Mouse (Mus musculus) liver, embryonic 15.5 days (tissue): ENCODE results near the gene Grid2. TPM values are rescaled to one million over a fixed set of nuclear protein-coding genes. Genes with fewer than 3 reads are reported as not detected.

ENCODE experiments used
- ATAC-seq: fragments of 200-750 bp; cut with Nextera tagmentation; 2 replicates; pipeline ENCODE4 v1.8.0; 2017; ENCODE audit warnings: moderate number of reproducible peaks, mild to moderate bottlenecking, moderate library complexity; ENCODE audit not compliant: insufficient read depth
- H3K27ac ChIP-seq: fragments of 300-500 bp; sonication (generic); replicated peaks from 2 replicates; pipeline ENCODE4 v1.5.1; 2015; ENCODE audit warnings: mild to moderate bottlenecking, inconsistent platforms
- H3K27me3 ChIP-seq: fragments of 300-500 bp; sonication (generic); 2 replicates; pipeline ENCODE4 v1.6.1; 2015; ENCODE audit warnings: mild to moderate bottlenecking, inconsistent platforms
- H3K36me3 ChIP-seq: fragments of 300-500 bp; sonication (generic); replicated peaks from 2 replicates; pipeline ENCODE4 v1.6.1; 2015; ENCODE audit warnings: moderate library complexity, mild to moderate bottlenecking, inconsistent platforms
- H3K4me1 ChIP-seq: fragments of 300-500 bp; sonication (generic); replicated peaks from 2 replicates; pipeline ENCODE4 v1.6.1; 2015; ENCODE audit warnings: inconsistent platforms
- H3K4me2 ChIP-seq: fragments of 300-500 bp; sonication (generic); 2 replicates; pipeline ENCODE4 v1.6.1; 2015; ENCODE audit warnings: moderate library complexity, mild to moderate bottlenecking, inconsistent platforms
- H3K4me3 ChIP-seq: fragments of 300-500 bp; sonication (generic); replicated peaks from 2 replicates; pipeline ENCODE4 v1.5.1; 2015; ENCODE audit warnings: mild to moderate bottlenecking, inconsistent platforms
- H3K9ac ChIP-seq: fragments of 300-500 bp; sonication (generic); 2 replicates; pipeline ENCODE4 v1.6.1; 2015; ENCODE audit warnings: moderate library complexity, mild to moderate bottlenecking, inconsistent platforms
- H3K9me3 ChIP-seq: fragments of 300-500 bp; sonication (generic); replicated peaks from 2 replicates; pipeline ENCODE4 v1.6.1; 2016; ENCODE audit warnings: inconsistent platforms
- WGBS: fragments of 180-500 bp; shearing (Covaris S2); methylation state at CpG from one replicate; pipeline ENCODE4 v1.1.7; 2015; ENCODE audit warnings: mixed read lengths; ENCODE audit not compliant: insufficient replicate concordance; 5-methylcytosine and 5-hydroxymethylcytosine counted together
- polyA plus RNA-seq: library from polyadenylated mRNA; unstranded; fragments of >200 nt; fragmentation: Nextera tagmentation; extraction: Ambion mirVana; gene quantifications from 2 replicates; pipeline ENCODE4 v1.2.1, GENCODE M21; 2015

Gene Grid2
- polyA plus RNA-seq, 1 experiment from 2014 or later: not detected

DNA sequence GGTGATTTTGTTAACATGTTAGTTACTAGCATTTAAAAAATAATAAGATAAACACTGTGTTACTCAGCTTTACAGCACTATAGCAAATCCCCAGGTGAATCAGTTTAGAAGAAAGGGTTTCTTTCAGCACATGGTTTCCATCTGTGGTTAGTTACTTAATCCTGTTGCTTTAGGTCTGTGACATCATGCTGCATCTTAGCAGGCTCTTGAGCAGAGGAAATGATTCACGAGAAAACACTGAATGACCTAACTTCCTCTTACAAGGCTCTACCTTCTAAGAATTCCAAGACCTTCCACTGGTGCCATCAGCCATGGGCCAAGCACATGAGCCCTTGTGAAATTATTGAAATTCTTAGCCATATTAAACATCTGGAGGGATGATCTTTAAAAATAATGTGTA lies 1248.7 kb downstream of the Grid2 start:
- no peak overlapping the region for H3K9ac ChIP-seq
- H3K27ac ChIP-seq: no peak overlapping the region
- H3K4me2 ChIP-seq: no peak overlapping the region
- 17% methylated on average over 1 of the region's 1 CpGs for WGBS
- H3K27me3 ChIP-seq: no peaks in the 10 kb centered on the region
- H3K9me3 ChIP-seq: no peaks in the 10 kb centered on the region
- H3K4me3 ChIP-seq: no peak overlapping the region
- no peak for ATAC-seq
- no peaks in the 10 kb centered on the region for H3K36me3 ChIP-seq
- no peaks in the 10 kb centered on the region for H3K4me1 ChIP-seq

GRCm38 (mm10) chr6:64542168-64542567 lies 1286.5 kb downstream of the Grid2 start:
- Histone ChIP-seq H3K4me1 (no peaks in the 10 kb centered on the region), H3K36me3 (no peaks in the 10 kb centered on the region), H3K9ac (no peak overlapping the region), H3K27me3 (no peaks in the 10 kb centered on the region), H3K4me3 (no peak overlapping the region), H3K9me3 (no peaks in the 10 kb centered on the region), H3K4me2 (no peak overlapping the region), H3K27ac (no peak overlapping the region)
- 47% methylated on average over 3 of the region's 3 CpGs for WGBS
- no peak for ATAC-seq

- H3K9ac ChIP-seq: no peak overlapping the region
- ATAC-seq: no peak
- no peak overlapping the region for H3K4me3 ChIP-seq
- WGBS: 60% methylated on average over 3 of the region's 3 CpGs
- no peaks in the 10 kb centered on the region for H3K4me1 ChIP-seq
- no peak overlapping the region for H3K4me2 ChIP-seq
- H3K27ac ChIP-seq: no peak overlapping the region
- no peaks in the 10 kb centered on the region for H3K27me3 ChIP-seq
- H3K36me3 ChIP-seq: no peaks in the 10 kb centered on the region
- H3K9me3 ChIP-seq: no peaks in the 10 kb centered on the region
Observed at GRCm38 (mm10) chr6:64553645-64554044, 1298.0 kb downstream of the Grid2 start.

DNA sequence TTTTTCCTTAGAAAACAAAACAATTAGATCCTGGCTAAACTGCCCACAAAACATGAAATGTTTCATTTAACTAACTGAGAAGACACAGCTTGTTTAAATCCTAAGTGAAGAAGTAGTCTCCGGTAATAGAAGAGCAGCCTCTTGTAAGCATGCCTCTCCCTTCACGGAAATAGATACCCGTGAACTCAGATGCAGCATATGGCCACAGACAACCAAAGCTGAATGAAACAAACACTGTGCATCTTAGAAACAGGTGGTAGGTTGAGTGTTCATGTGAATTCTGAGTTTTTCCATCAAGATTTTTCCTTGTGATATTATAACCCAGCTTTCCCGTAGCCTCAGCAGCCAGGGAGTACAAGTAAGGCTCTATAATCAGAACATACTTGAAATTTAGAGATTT lies 1299.5 kb downstream of the Grid2 start:
- no peak for ATAC-seq

DNA sequence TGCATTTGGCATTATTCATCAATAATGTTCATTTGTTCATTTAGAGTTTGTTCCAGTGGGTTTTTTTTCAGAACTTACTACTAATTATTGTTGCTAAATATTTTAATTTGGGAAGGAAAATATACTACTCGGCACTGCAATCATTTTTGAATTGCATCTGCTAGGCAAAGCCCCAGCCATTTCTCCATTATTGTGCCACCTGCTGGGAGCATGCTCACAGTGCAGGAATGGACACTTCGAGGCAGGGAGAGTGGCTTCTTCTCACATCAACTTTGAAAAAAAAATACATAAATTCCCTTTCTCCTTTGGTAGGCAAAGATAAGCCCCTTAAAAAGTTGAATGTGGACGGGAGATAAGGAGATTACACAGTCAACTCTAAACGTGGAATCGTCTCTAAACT lies 1312.9 kb downstream of the Grid2 start:
- Histone ChIP-seq H3K27ac (no peak overlapping the region), H3K9ac (no peak overlapping the region), H3K27me3 (no peaks in the 10 kb centered on the region), H3K4me1 (no peaks in the 10 kb centered on the region), H3K4me3 (no peak overlapping the region), H3K36me3 (no peaks in the 10 kb centered on the region), H3K9me3 (no peaks in the 10 kb centered on the region), H3K4me2 (no peak overlapping the region)
- 21% methylated on average over 5 of the region's 5 CpGs for WGBS
- no peak for ATAC-seq

More for the DNA sequence above, 1299.5 kb downstream of the Grid2 start:
- no peaks in the 10 kb centered on the region for H3K36me3 ChIP-seq
- no peaks in the 10 kb centered on the region for H3K4me1 ChIP-seq
- WGBS: 68% methylated on average over 4 of the region's 4 CpGs
- H3K9me3 ChIP-seq: no peaks in the 10 kb centered on the region
- no peaks in the 10 kb centered on the region for H3K27me3 ChIP-seq
- no peak overlapping the region for H3K4me2 ChIP-seq
- H3K9ac ChIP-seq: no peak overlapping the region
- no peak overlapping the region for H3K27ac ChIP-seq
- no peak overlapping the region for H3K4me3 ChIP-seq

DNA sequence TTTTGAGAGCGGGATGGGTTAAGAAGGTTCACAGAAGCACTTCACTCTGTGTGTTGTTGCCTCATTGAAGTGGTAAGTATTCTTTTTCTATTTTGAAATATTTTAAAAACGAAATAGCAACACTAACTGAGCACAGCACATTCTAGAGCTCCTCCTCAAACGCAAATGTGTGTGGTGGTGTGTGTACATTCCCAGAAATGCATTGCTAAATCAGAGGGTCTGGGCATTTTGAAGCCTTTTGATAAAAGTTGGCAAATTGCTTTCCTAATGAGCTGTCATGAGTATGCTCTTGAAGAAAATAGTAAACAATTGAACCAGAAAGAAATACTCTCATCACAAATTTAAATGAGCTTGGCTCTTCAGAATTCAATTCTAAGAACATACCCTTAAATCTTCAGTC lies 1325.7 kb downstream of the Grid2 start:
- H3K9me3 ChIP-seq: no peaks in the 10 kb centered on the region
- no peaks in the 10 kb centered on the region for H3K4me1 ChIP-seq
- no peak overlapping the region for H3K9ac ChIP-seq
- ATAC-seq: no peak
- H3K4me3 ChIP-seq: no peak overlapping the region
- H3K27me3 ChIP-seq: no peaks in the 10 kb centered on the region
- no peak overlapping the region for H3K27ac ChIP-seq
- H3K4me2 ChIP-seq: no peak overlapping the region
- WGBS: 46% methylated on average over 3 of the region's 3 CpGs
- H3K36me3 ChIP-seq: no peaks in the 10 kb centered on the region

- WGBS: 60% methylated on average over 7 of the region's 7 CpGs
- H3K4me2 ChIP-seq: no peak overlapping the region
- no peak for ATAC-seq
- no peaks in the 10 kb centered on the region for H3K36me3 ChIP-seq
- H3K27me3 ChIP-seq: no peaks in the 10 kb centered on the region
- no peak overlapping the region for H3K9ac ChIP-seq
- H3K4me3 ChIP-seq: no peak overlapping the region
- no peak overlapping the region for H3K27ac ChIP-seq
- no peaks in the 10 kb centered on the region for H3K9me3 ChIP-seq
- H3K4me1 ChIP-seq: no peaks in the 10 kb centered on the region
Observed at GRCm38 (mm10) chr6:64588487-64589205, 1333.0 kb downstream of the Grid2 start.

DNA sequence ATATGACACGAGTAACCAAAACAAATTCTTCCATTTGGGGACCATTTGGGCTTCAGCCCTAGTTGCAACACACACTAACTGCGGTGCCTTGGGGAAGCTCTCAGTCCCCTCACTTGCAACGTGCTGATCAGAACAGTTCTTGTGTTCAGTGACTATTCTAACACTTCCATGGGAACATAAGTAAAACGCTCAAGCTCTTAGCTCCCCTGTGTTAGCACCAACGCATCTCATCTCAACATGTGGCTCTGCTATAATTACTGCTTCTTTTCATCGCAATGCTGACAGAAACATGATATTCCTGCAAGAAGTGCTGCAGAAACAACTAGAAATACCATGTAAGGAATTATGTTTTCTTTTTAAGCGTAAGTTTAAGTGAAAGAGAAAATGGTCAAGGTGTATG lies 1340.6 kb downstream of the Grid2 start:
- Histone ChIP-seq H3K4me3 (no peak overlapping the region), H3K4me1 (no peaks in the 10 kb centered on the region), H3K9ac (no peak overlapping the region), H3K27me3 (no peaks in the 10 kb centered on the region), H3K36me3 (no peaks in the 10 kb centered on the region), H3K9me3 (no peaks in the 10 kb centered on the region), H3K27ac (no peak overlapping the region), H3K4me2 (no peak overlapping the region)
- WGBS: 52% methylated on average over 7 of the region's 7 CpGs
- ATAC-seq: no peak

- Histone ChIP-seq H3K36me3 (no peaks in the 10 kb centered on the region), H3K9ac (no peak overlapping the region), H3K4me2 (no peak overlapping the region), H3K9me3 (no peaks in the 10 kb centered on the region), H3K27ac (no peak overlapping the region), H3K4me1 (no peaks in the 10 kb centered on the region), H3K27me3 (no peaks in the 10 kb centered on the region), H3K4me3 (no peak overlapping the region)
- no peak for ATAC-seq
- 53% methylated on average over 2 of the region's 2 CpGs for WGBS
Observed at GRCm38 (mm10) chr6:64596835-64597234, 1341.2 kb downstream of the Grid2 start.

DNA sequence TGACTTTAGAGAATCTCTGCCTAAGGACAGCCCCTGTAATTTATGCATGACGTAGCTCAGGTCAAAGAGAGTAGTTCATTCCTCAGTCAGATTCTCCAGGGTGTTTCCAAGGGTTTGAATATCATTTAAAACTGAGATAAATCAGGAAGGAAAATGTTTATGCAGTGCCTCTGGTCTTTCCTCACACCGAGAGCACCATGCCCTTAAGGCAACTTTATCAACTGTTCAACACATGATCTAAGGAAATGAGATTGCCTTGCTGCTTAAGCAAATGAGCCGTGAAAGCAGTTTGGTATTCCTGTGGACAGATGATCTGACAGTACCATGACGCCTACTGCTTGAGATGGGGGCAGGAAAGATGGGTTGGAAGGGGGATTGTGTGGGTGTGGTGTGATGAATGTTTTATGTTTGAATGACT lies 1342.5 kb downstream of the Grid2 start:
- H3K27me3 ChIP-seq: no peaks in the 10 kb centered on the region
- no peak for ATAC-seq
- 34% methylated on average over 4 of the region's 4 CpGs for WGBS

GRCm38 (mm10) chr6:64605753-64606152 lies 1350.1 kb downstream of the Grid2 start:
- H3K4me3 ChIP-seq: no peak overlapping the region
- no peak overlapping the region for H3K27ac ChIP-seq
- no peak overlapping the region for H3K9ac ChIP-seq
- no peak for ATAC-seq
- H3K36me3 ChIP-seq: no peaks in the 10 kb centered on the region
- no peaks in the 10 kb centered on the region for H3K27me3 ChIP-seq
- no peak overlapping the region for H3K4me2 ChIP-seq
- H3K9me3 ChIP-seq: no peaks in the 10 kb centered on the region
- H3K4me1 ChIP-seq: no peaks in the 10 kb centered on the region
- 33% methylated on average over 3 of the region's 3 CpGs for WGBS

More for the DNA sequence above, 1342.5 kb downstream of the Grid2 start:
- Histone ChIP-seq H3K36me3 (no peaks in the 10 kb centered on the region), H3K4me3 (no peak overlapping the region), H3K27ac (no peak overlapping the region), H3K9ac (no peak overlapping the region), H3K4me1 (no peaks in the 10 kb centered on the region), H3K4me2 (no peak overlapping the region), H3K9me3 (no peaks in the 10 kb centered on the region)

DNA sequence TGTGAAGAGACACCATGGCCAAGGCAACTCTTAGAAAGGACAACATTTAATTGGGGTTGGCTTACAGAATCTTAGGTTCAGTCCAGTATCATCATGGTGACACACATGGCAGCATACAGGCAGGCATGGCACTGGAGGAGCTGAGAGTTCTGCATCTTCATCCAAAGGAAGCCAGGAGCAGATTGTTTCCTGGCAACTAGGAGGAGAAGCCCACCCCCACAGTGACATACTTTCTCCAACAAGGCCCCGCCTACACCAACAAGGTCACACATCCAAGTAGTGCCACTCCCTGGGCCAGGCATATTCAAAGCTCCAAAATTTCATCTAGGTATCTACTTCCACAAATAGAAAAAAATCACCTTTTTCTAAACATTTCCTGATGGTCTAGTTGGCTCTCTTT lies 1351.4 kb downstream of the Grid2 start:
- no peaks in the 10 kb centered on the region for H3K9me3 ChIP-seq
- ATAC-seq: no peak
- no peaks in the 10 kb centered on the region for H3K27me3 ChIP-seq
- no peaks in the 10 kb centered on the region for H3K4me1 ChIP-seq
- no peak overlapping the region for H3K4me3 ChIP-seq
- H3K27ac ChIP-seq: no peak overlapping the region
- WGBS: 50% methylated on average over 1 of the region's 1 CpGs
- H3K9ac ChIP-seq: no peak overlapping the region
- no peaks in the 10 kb centered on the region for H3K36me3 ChIP-seq
- H3K4me2 ChIP-seq: no peak overlapping the region
